Mouse (Mus musculus) cerebellum, postnatal 4 days (tissue): ENCODE measurements around the gene Ninj2.
A peak's percentile ranks its signal among the peaks of the same experiment; 100 is the strongest.

Experiments
- DNase-seq, 2 experiments: peaks; one replicate each; pipeline ENCODE4 v3.0.0; 2022; ENCODE audit warnings: low spot score in 2 of 2, mixed read lengths in 1 of 2

Ninj2 gene

GRCm38 (mm10) chr6:120197964-120198363 lies 104.8 kb downstream of the Ninj2 start:
- peak; percentile 58 to 78 for DNase-seq

DNA sequence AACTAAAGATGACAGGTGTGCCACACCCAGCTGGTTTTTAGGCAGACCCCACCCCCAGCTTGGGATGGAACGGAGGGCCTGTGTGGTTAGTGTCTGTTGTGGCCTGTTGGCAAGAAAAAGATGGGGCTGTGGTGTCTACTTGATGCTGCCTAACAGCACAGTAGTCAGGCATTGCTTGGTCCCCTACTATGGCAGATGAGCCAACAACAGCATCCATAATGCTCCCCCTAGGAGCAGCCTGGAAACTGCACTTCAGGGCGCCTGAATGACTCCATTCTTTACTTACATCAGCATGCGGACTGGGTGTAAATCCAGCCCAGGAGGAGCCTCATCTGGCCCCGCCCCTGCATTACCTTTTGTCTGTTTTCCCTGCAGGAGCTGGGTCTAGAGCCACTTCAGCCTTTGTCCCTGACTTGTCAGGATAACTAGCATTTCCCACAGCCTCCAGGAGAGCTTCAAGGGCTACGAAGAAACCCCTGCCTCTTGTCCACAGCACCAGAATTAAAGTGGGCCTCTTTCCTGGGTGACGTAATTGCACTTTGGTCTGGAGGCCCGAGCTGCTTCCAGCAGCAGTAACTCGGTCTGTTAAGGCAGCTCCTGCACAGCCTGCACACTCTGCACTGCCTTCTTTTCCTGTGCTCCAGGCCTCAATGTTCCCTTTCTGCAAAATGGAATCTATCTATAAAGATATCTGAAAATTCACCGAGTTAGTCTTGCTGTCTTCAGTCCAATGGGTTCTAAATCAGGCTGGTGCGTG lies 106.7 kb downstream of the Ninj2 start:
- no peak for DNase-seq

DNA sequence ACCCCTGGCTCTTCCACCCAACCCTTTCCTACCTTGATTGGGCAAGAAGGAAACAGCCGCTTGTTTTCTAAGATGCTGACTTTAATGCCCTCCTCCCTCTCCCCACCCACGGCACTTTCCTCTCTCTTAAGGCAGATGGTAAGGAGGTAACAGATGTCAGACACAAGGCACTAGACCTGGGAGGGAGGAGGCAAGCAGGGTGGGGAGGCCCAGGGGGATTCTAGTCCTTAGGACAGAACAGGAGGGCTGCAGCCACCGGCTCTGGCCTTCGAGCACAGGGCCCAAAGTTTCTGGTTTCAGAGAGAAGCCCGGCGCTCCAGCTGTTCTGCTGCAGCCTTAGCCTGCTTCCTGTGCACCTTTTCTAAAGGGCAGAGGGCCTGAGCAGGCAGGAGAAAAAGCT lies 108.8 kb downstream of the Ninj2 start:
- DNase-seq = no peak

- DNase-seq = no peak
Measured at GRCm38 (mm10) chr6:120202406-120202805, 109.3 kb downstream of the Ninj2 start.

DNA sequence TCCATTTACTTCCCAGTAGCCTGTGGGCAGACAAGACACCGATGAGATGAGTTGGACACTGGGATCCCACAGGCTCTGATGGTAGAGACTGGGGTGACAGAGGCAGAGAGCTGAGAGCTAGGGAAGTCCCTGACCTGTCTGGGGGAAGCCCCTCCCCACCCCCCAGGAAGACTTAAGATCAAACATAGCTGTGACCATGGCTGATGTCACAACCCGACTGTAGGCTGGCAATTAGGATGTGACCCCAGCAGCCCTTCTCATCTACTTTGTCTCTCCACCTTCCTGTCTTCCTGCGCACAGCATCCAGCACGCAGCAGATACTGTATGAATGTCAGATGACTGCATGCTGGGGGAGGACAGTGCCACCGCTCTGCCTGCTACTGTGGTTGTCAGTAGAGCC lies 113.4 kb downstream of the Ninj2 start:
- DNase-seq = no peak

GRCm38 (mm10) chr6:120211536-120211935 lies 118.4 kb downstream of the Ninj2 start:
- no peak for DNase-seq

DNA sequence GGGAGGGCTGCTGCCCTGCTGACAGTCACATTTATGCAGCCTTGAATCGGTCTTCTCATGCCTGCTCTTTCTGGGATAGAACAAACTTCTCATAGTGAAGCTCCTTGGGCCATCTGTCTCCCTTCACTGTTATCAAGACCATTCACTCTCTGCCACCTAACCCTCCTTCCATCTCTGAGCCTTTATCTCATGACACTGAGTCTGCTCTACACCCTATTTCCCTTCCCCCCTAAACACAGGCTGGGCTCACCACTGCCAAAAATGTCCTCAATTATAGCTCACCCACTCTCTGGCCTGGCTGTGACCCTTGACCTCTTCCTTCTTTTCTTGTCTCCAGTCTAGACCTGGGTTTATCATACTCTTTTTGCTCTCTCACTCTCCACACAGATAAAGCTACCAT lies 123.6 kb downstream of the Ninj2 start:
- no peak for DNase-seq

DNA sequence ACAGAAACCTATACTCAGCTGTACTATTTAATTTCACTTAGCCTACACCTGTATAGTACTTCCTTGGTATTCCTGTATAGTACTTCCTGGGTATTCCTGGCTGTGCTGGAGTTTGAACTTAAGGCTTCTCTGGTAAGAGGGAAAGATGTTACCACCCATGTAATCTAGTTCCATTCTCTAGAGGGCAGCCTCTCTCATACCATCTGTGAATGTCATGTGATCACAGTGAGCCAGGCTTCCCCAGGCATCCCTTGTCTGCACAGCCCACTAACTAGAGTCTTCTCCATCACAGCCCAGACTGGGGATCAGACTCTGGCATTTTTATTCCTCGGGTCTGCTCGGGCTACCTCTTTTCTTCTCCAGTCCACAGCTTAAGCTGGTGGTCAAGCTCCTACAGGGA lies 126.1 kb downstream of the Ninj2 start:
- DNase-seq = no peak

GRCm38 (mm10) chr6:120222669-120223068 lies 129.5 kb downstream of the Ninj2 start:
- DNase-seq = peak in 1 of 2 experiments; percentile 48

GRCm38 (mm10) chr6:120225355-120225754 lies 132.2 kb downstream of the Ninj2 start:
- DNase-seq = no peak

GRCm38 (mm10) chr6:120227068-120227467 lies 133.9 kb downstream of the Ninj2 start:
- no peak for DNase-seq

GRCm38 (mm10) chr6:120229806-120230205 lies 136.7 kb downstream of the Ninj2 start:
- no peak for DNase-seq

- no peak for DNase-seq
Measured at GRCm38 (mm10) chr6:120230441-120230840, 137.3 kb downstream of the Ninj2 start.

DNA sequence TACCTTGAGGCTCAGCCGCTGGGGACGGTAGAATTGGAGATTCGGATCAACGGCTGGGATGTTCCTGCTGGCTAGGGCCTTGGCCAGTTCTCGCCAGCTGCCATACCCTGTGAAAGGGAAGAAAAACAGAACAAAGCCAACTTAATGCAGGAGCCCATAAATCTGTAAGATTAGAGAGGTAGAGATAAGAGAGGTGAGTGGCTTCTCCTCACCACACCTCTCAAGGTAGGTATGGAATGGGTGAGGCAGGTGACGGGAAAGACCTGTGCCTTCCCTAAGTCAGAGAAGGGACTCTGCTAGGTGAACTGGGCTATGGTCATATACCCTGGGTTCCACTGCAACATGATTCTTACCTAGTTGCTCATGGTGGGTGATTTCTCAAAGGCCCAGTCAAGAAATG lies 139.7 kb downstream of the Ninj2 start:
- no peak for DNase-seq

DNA sequence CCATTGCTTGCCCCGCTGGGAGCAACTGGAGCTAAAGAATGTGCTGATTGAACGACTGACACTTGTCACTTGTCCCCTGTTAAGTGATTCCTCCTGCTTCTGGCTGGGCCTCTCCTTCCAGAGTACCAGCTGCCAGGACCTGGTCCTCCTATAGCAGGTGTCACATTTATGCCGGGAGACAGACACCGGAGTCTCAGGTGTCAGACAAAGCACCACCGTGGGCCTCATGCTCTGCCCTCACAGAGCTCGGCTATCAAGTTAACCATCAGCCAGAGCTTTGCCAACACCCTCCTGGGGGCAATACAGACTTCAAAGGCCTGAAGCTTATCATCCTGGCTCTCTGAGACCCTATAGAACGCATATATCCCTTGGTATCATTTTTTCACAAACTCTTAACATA lies 142.7 kb downstream of the Ninj2 start:
- no peak for DNase-seq

- DNase-seq = no peak
Measured at GRCm38 (mm10) chr6:120240461-120240860, 147.3 kb downstream of the Ninj2 start.

DNA sequence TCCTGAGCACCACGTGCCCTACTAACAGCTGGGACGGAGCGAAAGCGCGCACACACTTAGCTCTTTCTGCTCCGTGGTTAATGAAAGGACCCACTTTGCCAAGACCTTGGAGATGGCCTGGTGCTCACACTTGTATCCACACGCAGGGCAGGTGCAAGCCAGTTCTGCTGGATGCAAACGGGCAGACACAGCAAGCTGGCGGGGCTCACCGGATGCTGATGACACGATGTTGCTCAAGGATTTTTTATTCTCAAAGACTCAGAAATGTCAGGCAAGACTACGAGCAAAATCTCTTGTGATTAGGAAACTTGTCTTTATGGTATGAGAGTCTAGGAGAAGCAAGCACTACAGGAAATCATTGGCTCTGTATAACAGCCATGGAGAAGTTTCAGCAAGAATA lies 148.3 kb downstream of the Ninj2 start:
- no peak for DNase-seq

DNA sequence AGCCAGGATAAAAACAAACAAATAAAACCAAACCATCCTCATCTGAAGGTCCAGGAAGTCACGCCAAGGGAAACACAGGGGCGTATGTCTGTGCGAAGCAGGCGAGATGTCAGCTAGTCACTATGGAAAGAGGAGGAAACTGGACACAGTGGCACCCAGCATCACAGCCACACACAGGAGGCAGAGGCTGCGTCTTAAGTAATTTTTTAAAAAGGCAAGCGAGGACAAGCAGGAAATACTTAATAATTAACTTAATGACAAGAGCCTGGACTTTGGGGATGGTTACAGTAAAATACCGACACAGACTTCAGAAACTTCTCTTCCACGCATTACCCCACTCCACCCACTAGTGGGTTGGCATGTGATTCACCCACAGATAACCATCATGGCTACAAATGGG lies 149.4 kb downstream of the Ninj2 start:
- no peak for DNase-seq

GRCm38 (mm10) chr6:120243250-120243649 lies 150.1 kb downstream of the Ninj2 start:
- DNase-seq = no peak

DNA sequence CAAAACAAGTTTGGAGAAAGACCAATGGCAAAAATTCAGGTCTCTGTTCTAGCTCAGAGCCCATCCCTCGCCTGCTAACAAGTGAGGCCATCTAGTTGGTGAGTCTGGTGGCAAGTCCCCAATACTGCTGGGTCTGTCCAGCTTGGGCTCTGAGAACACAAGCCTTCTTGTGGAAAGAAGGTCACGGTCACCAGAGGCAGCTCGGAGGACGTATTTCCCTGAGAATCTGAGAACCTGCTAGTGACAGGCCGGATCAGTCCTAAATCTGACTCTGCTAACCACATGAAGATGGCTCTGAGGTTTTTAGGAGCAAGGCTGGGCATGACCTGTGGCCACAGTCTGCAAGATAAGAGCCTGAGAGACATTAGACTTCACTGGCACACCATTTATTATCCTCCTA lies 153.5 kb downstream of the Ninj2 start:
- DNase-seq = no peak

DNA sequence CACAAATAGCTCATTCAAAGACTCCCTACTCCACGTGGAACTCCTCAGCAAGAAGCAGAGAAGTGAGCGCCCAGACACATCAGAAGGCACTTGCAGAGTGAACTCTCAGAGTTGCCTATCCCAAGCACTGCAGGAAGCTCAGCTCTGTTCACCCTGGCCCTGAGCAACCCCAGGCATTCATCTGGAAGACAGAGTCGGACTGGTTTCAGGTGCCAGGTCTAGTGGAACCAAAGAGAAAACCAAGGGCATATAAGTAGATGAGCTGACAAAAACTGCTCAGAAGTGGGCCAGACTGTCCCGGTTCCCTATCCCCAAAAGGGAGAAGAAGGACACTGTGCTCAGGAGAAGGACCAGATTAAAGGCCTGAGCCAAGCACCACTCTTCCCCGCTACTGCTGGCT lies 156.7 kb downstream of the Ninj2 start:
- DNase-seq = no peak
